Mouse (Mus musculus): ENCODE data around the gene Sar1b. TPM values are rescaled to one million over a fixed set of nuclear protein-coding genes. Genes with fewer than 3 reads are reported as not detected.

The Sar1b gene
- total and polyA plus RNA-seq, 3 experiments: 104 to 124 TPM; not detected in 1

DNA sequence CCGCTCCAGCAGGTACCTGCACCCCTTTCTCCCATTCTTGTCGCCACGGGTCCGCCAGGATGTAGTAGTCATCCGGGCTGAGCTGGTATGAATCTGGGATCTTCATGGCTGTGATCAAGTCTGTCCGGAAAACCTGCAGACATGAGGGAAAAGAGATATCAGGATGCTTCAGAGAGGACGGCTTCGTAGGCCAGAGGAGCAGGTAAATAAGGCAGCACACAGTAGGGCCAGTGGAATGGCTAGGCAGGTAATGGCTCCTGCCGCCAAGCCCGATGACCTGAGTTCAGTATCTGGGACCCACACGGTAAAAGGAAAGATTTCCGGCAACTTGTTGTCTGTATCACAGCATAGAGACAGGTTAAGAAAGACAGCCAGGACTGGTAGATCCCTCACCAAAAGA lies 72.1 kb downstream of the Sar1b start:
- DNase-seq (ENCODE audit: low read depth, low spot score): no peak
- no peaks in the 10 kb centered on the region for H3K4me1 ChIP-seq (ENCODE audit: control insufficient read depth in 1 of 2, insufficient read depth in 2 of 2, low read length in 2 of 2)
- no peaks in the 10 kb centered on the region for H3K27me3 ChIP-seq (ENCODE audit: control insufficient read depth in 1 of 2, insufficient read depth in 2 of 2, low read length in 2 of 2)
- TF ChIP-seq USF2 (IDR thresholded peaks at IDR 0.05; ENCODE audit: borderline replicate concordance in 1 of 2, insufficient read depth in 1 of 2, low read depth in 1 of 2, low read length in 2 of 2): no peak
- TF ChIP-seq ZKSCAN1 (IDR thresholded peaks at IDR 0.05; ENCODE audit: low read depth, low read length): peak; percentile 69
- no peak overlapping the region for H3K9ac ChIP-seq (ENCODE audit: control insufficient read depth, low read depth, low read length, poor library complexity, severe bottlenecking)
- no peak overlapping the region for H3K4me3 ChIP-seq (ENCODE audit: control insufficient read depth in 1 of 2, insufficient read depth in 1 of 2, low read depth in 2 of 2, low read length in 2 of 2)
- no peaks in the 10 kb centered on the region; a peak in 2 of 4 replicates for H3K36me3 ChIP-seq (ENCODE audit: control insufficient read depth in 1 of 2, insufficient read depth in 2 of 2, low read length in 2 of 2)
- no peak overlapping the region for H3K27ac ChIP-seq (ENCODE audit: control insufficient read depth, low read depth, low read length)
- H3K9me3 ChIP-seq (replicated peaks; ENCODE audit: insufficient read depth, low read length): no peaks in the 10 kb centered on the region
- no peaks in the 10 kb centered on the region for H3K79me2 ChIP-seq (ENCODE audit: control insufficient read depth, insufficient read depth, low read length, poor library complexity)

DNA sequence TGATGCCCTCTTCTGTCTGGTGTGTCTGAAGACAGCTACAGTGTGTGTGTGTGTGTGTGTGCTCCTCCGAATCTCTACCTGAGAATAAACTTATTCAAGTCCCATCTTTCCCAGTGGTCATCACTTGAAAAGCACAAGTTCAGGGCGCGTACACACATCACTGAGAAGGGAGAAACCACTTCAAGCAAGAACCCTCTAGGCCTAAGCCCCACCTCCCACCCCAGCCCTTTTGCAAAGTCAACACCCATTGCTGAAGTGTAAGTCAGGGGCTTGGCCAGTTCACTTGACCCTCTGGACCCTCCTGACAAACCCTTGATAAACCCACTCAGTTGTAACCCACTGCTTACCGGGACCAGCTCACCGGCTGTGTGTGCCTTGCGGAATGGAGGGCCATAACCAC lies 73.0 kb downstream of the Sar1b start:
- no peaks in the 10 kb centered on the region for H3K27me3 ChIP-seq (ENCODE audit: control insufficient read depth in 1 of 2, insufficient read depth in 2 of 2, low read length in 2 of 2)
- H3K27ac ChIP-seq (ENCODE audit: control insufficient read depth, low read depth, low read length): no peak overlapping the region
- no peaks in the 10 kb centered on the region for H3K79me2 ChIP-seq (ENCODE audit: control insufficient read depth, insufficient read depth, low read length, poor library complexity)
- H3K4me1 ChIP-seq (ENCODE audit: control insufficient read depth in 1 of 2, insufficient read depth in 2 of 2, low read length in 2 of 2): no peaks in the 10 kb centered on the region
- no peaks in the 10 kb centered on the region for H3K9me3 ChIP-seq (replicated peaks; ENCODE audit: insufficient read depth, low read length)
- H3K9ac ChIP-seq (ENCODE audit: control insufficient read depth, low read depth, low read length, poor library complexity, severe bottlenecking): no peak overlapping the region
- H3K36me3 ChIP-seq (ENCODE audit: control insufficient read depth in 1 of 2, insufficient read depth in 2 of 2, low read length in 2 of 2): no peaks in the 10 kb centered on the region; a peak in 3 of 4 replicates
- no peak for DNase-seq (ENCODE audit: low read depth, low spot score)
- TF ChIP-seq TCF12 (IDR thresholded peaks at IDR 0.05; ENCODE audit: low read depth, low read length): no peak
- TF ChIP-seq RCOR1 (IDR thresholded peaks at IDR 0.05; ENCODE audit: low read depth, low read length): no peak
- no peak for TF ChIP-seq EP300 (IDR thresholded peaks at IDR 0.05; ENCODE audit: low read depth in 1 of 2, low read length in 2 of 2)
- no peak for TF ChIP-seq CTCF (IDR thresholded peaks at IDR 0.05 in 2 of 3, conservative IDR thresholded peaks at IDR 0.05 in 1 of 3; ENCODE audit: control insufficient read depth in 1 of 3, insufficient read depth in 1 of 3, low read depth in 2 of 3, low read length in 3 of 3, poor library complexity in 1 of 3, severe bottlenecking in 1 of 3)
- no peak for TF ChIP-seq NELFE (IDR thresholded peaks at IDR 0.05; ENCODE audit: low read depth, low read length)
- no peak for TF ChIP-seq GABPA (IDR thresholded peaks at IDR 0.05; ENCODE audit: low read depth, low read length)
- TF ChIP-seq TAL1 (IDR thresholded peaks at IDR 0.05; ENCODE audit: low read length): no peak
- TF ChIP-seq E2F4 (IDR thresholded peaks at IDR 0.05; ENCODE audit: borderline replicate concordance, low read depth, low read length): no peak
- no peak for TF ChIP-seq RAD21 (IDR thresholded peaks at IDR 0.05; ENCODE audit: low read depth, low read length)
- no peak for TF ChIP-seq TBP (IDR thresholded peaks at IDR 0.05; ENCODE audit: low read depth, low read length)
- TF ChIP-seq POLR2AphosphoS2 (IDR thresholded peaks at IDR 0.05; ENCODE audit: low read length): no peak
- TF ChIP-seq ZC3H11A (IDR thresholded peaks at IDR 0.05; ENCODE audit: low read depth, low read length): no peak
- no peak overlapping the region for H3K4me3 ChIP-seq (ENCODE audit: control insufficient read depth in 1 of 2, insufficient read depth in 1 of 2, low read depth in 2 of 2, low read length in 2 of 2)

Data from MEL (cell line).